Mouse (Mus musculus) spleen, adult 2 months (tissue): ENCODE data around the gene Sult2b1.

Source experiments
- CTCF ChIP-seq: fragments of 200-500 bp; IDR thresholded peaks from 2 replicates; pipeline ENCODE4 v1.5.1; 2011; ENCODE audit warnings: mild to moderate bottlenecking, inconsistent platforms; ENCODE audit not compliant: insufficient read depth, insufficient read length, insufficient replicate concordance; ENCODE audit errors: extremely low read depth
- POLR2A ChIP-seq: fragments of 200-500 bp; IDR thresholded peaks from 2 replicates; pipeline ENCODE4 v1.6.1; 2011; ENCODE audit warnings: low read depth, low read length, inconsistent platforms

DNA sequence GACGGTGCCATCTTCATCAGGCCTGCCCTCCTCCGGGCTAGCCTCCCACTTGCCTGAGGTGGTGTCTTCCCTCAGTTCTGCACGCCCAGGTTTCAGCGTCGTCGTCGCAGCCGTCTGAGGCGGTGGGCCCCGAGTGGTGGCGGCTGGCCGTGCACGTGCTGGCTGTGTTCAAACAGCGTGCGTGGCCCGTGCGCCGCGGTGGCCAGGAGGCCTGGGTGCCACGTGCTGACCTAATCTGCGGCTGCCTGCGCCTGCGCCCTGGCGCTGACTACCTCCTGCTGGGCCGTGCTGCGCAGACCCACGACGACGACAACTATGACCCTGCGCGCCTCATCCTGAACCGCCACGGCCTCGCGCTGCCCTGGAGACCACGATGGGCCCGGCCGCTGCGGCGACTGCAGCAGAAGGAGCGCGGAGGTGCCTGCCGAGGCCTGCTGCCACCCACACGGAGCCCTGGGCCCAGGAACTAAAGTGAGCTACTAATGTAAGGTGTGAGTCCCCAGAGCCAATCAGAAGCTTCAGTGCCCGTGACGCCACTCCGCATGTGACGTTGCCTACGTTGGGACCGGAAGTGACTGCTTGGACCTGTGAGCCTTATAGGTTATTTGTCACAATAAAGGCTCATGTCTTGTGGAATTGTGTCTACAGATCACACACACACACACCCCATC, 90.4 kb downstream of the Sult2b1 start, which contains the start of gene Sec1:
- TF ChIP-seq CTCF, result no peak
- no peak for TF ChIP-seq POLR2A
